Mouse (Mus musculus): ENCODE results near the gene Erg28.

DNA sequence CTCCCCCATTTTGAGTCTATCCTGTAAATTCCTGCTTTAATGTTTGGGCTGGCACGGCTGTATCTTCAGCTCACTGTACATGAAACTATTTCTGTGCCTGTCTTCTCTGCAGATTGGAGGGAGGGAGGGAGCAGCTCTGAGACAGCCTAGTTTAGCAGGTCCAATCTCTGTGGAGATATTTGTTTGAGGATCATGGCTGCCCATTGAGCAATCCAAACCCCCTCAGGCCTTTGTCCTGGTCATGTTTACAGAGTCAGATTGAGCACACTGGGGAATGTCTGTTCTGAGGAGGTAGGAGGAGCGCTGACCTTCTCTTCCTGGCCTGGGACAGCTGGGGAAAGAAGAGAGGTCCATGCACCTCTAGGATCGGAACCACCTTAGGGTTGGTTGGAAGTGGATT is 58.1 kb downstream of the Erg28 start:
- TF ChIP-seq CTCF (IDR thresholded peaks at IDR 0.05; ENCODE audit: low read depth) (no peak), EP300 (optimal IDR thresholded peaks at IDR 0.05) (no peak)
